Mouse (Mus musculus) CH12.LX (cell line): ENCODE measurements around the gene Inpp4b. TPM values are rescaled to one million over a fixed set of nuclear protein-coding genes. Genes with fewer than 3 reads are reported as not detected.
A peak's percentile ranks its signal among the peaks of the same experiment; 100 is the strongest.

Experiments used
- DNase-seq: peaks from one replicate; pipeline ENCODE4 v3.0.0-alpha.2; 2013; ENCODE audit errors: extremely low read depth
- H3K27ac ChIP-seq: 2 replicates; pipeline ENCODE4 v1.5.1; 2012; ENCODE audit warnings: low read depth, mild to moderate bottlenecking, control low read depth, moderate library complexity; ENCODE audit not compliant: insufficient read depth
- H3K27me3 ChIP-seq: replicated peaks from 2 replicates; pipeline ENCODE3; 2012; ENCODE audit warnings: inconsistent platforms
- H3K36me3 ChIP-seq, 2 experiments: replicated peaks in 1 of 2; 2 replicates each; pipeline versions ENCODE3 to v1.6.1; 2012; ENCODE audit warnings: inconsistent platforms in 1 of 2, low read length in 1 of 2, mild to moderate bottlenecking in 1 of 2, mixed read lengths in 1 of 2, moderate library complexity in 1 of 2; ENCODE audit not compliant: control insufficient read depth in 1 of 2, insufficient read depth in 1 of 2
- H3K4me1 ChIP-seq, 2 experiments: 2 replicates each; pipeline ENCODE4 v1.6.1; 2012; ENCODE audit warnings: inconsistent platforms in 1 of 2, moderate library complexity in 1 of 2; ENCODE audit not compliant: insufficient read depth in 2 of 2, control insufficient read depth in 1 of 2
- H3K4me2 ChIP-seq: 2 replicates; pipeline ENCODE4 v1.6.1; 2012; ENCODE audit warnings: low read depth, mild to moderate bottlenecking, control low read depth; ENCODE audit not compliant: poor library complexity, insufficient read depth, severe bottlenecking
- H3K4me3 ChIP-seq, 3 experiments: fragments of 150-350 bp in 1 of 3; sonication (generic) in 1 of 3; replicated peaks in 1 of 3; 2 replicates each; pipeline versions ENCODE3 to v1.5.1; 2011 to 2012; ENCODE audit warnings: low read depth in 2 of 3, low read length in 2 of 3, mild to moderate bottlenecking in 2 of 3, moderate library complexity in 2 of 3, control low read depth in 1 of 3, improper control_type of control experiment in 1 of 3, inconsistent platforms in 1 of 3, mixed read lengths in 1 of 3; ENCODE audit not compliant: poor library complexity in 1 of 3
- H3K79me2 ChIP-seq: replicated peaks from 2 replicates; pipeline ENCODE4 v1.6.1; 2012; ENCODE audit warnings: mild to moderate bottlenecking, moderate library complexity; ENCODE audit not compliant: control insufficient read depth, poor library complexity, insufficient read depth, severe bottlenecking; ENCODE audit errors: extremely low read depth
- H3K9ac ChIP-seq: 2 replicates; pipeline ENCODE4 v1.6.1; 2012; ENCODE audit warnings: low read depth, mild to moderate bottlenecking, control low read depth, moderate library complexity; ENCODE audit not compliant: insufficient read depth
- H3K9me3 ChIP-seq: replicated peaks from 2 replicates; pipeline ENCODE3; 2012; ENCODE audit warnings: low read length, inconsistent platforms, mixed read lengths
- BHLHE40 ChIP-seq: IDR thresholded peaks from 2 replicates; pipeline ENCODE4 v1.6.1; 2011; ENCODE audit warnings: mild to moderate bottlenecking, low read depth, low read length, improper control_type of control experiment
- CTCF ChIP-seq, 2 experiments: IDR thresholded peaks in 1 of 2; conservative IDR thresholded peaks in 1 of 2; 2 replicates each; pipeline ENCODE4 v1.5.1; 2011 to 2012; ENCODE audit warnings: low read depth in 2 of 2, low read length in 2 of 2, improper control_type of control experiment in 1 of 2, inconsistent platforms in 1 of 2, mild to moderate bottlenecking in 1 of 2, moderate library complexity in 1 of 2
- ELF1 ChIP-seq: IDR thresholded peaks from 2 replicates; pipeline ENCODE4 v1.6.1; 2014; ENCODE audit warnings: low read depth, mild to moderate bottlenecking, inconsistent platforms, low read length, improper control_type of control experiment
- EP300 ChIP-seq: IDR thresholded peaks from 2 replicates; pipeline ENCODE4 v1.6.1; 2011; ENCODE audit warnings: low read length, improper control_type of control experiment
- ETS1 ChIP-seq: conservative IDR thresholded peaks from 2 replicates; pipeline ENCODE4 v1.6.1; 2012; ENCODE audit warnings: low read depth, mild to moderate bottlenecking, inconsistent platforms, low read length, improper control_type of control experiment, moderate library complexity
- GABPA ChIP-seq: IDR thresholded peaks from 2 replicates; pipeline ENCODE4 v1.6.1; 2012; ENCODE audit warnings: low read depth, low read length, improper control_type of control experiment, inconsistent platforms; ENCODE audit not compliant: insufficient replicate concordance
- HCFC1 ChIP-seq: IDR thresholded peaks from 2 replicates; pipeline ENCODE4 v1.6.1; 2012; ENCODE audit warnings: low read depth, mild to moderate bottlenecking, inconsistent platforms, low read length, improper control_type of control experiment
- IRF4 ChIP-seq: IDR thresholded peaks from 2 replicates; pipeline ENCODE4 v1.6.1; 2014; ENCODE audit warnings: low read depth, mild to moderate bottlenecking, inconsistent platforms, low read length, improper control_type of control experiment
- MAFK ChIP-seq: IDR thresholded peaks from 2 replicates; pipeline ENCODE4 v1.6.1; 2011; ENCODE audit warnings: low read length, improper control_type of control experiment; ENCODE audit not compliant: insufficient replicate concordance
- MAX ChIP-seq: IDR thresholded peaks from 2 replicates; pipeline ENCODE4 v1.6.1; 2011; ENCODE audit warnings: low read length, improper control_type of control experiment
- MEF2A ChIP-seq: IDR thresholded peaks from 2 replicates; pipeline ENCODE4 v1.6.1; 2014; ENCODE audit warnings: low read depth, mild to moderate bottlenecking, inconsistent platforms, low read length, improper control_type of control experiment, borderline replicate concordance
- MXI1 ChIP-seq: IDR thresholded peaks from 2 replicates; pipeline ENCODE4 v1.6.1; 2011; ENCODE audit warnings: mild to moderate bottlenecking, low read depth, low read length, improper control_type of control experiment
- MYC ChIP-seq: IDR thresholded peaks from 2 replicates; pipeline ENCODE4 v1.6.1; 2011; ENCODE audit warnings: low read depth, mild to moderate bottlenecking, improper control_type of control experiment, low read length
- NELFE ChIP-seq: IDR thresholded peaks from 2 replicates; pipeline ENCODE4 v1.6.1; 2011; ENCODE audit warnings: low read depth, low read length, improper control_type of control experiment
- NRF1 ChIP-seq: IDR thresholded peaks from 2 replicates; pipeline ENCODE4 v1.6.1; 2014; ENCODE audit warnings: low read depth, mild to moderate bottlenecking, inconsistent platforms, low read length, improper control_type of control experiment, moderate library complexity
- POLR2A ChIP-seq: IDR thresholded peaks from 2 replicates; pipeline ENCODE4 v1.6.1; 2011; ENCODE audit warnings: low read depth, mild to moderate bottlenecking, improper control_type of control experiment, low read length
- POLR2AphosphoS2 ChIP-seq: IDR thresholded peaks from 2 replicates; pipeline ENCODE4 v1.6.1; 2011; ENCODE audit warnings: low read depth, low read length, improper control_type of control experiment
- RCOR1 ChIP-seq: conservative IDR thresholded peaks from 2 replicates; pipeline ENCODE4 v1.6.1; 2012; ENCODE audit warnings: low read depth, mild to moderate bottlenecking, inconsistent platforms, low read length, improper control_type of control experiment
- SMC3 ChIP-seq: IDR thresholded peaks from 2 replicates; pipeline ENCODE4 v1.6.1; 2011; ENCODE audit warnings: low read depth, low read length, improper control_type of control experiment
- TBP ChIP-seq: conservative IDR thresholded peaks from 2 replicates; pipeline ENCODE4 v1.6.1; 2011; ENCODE audit warnings: low read depth, low read length, improper control_type of control experiment
- TCF12 ChIP-seq: IDR thresholded peaks from 2 replicates; pipeline ENCODE4 v1.6.1; 2014; ENCODE audit warnings: low read depth, mild to moderate bottlenecking, inconsistent platforms, low read length, improper control_type of control experiment
- UBTF ChIP-seq: IDR thresholded peaks from 2 replicates; pipeline ENCODE4 v1.6.1; 2012; ENCODE audit warnings: low read depth, mild to moderate bottlenecking, inconsistent platforms, low read length, improper control_type of control experiment, moderate library complexity
- USF2 ChIP-seq: conservative IDR thresholded peaks from 2 replicates; pipeline ENCODE4 v1.6.1; 2011; ENCODE audit warnings: low read depth, low read length, improper control_type of control experiment
- ZC3H11A ChIP-seq: IDR thresholded peaks from 2 replicates; pipeline ENCODE4 v1.6.1; 2012; ENCODE audit warnings: low read depth, mild to moderate bottlenecking, inconsistent platforms, low read length, improper control_type of control experiment
- ZKSCAN1 ChIP-seq: IDR thresholded peaks from 2 replicates; pipeline ENCODE4 v1.6.1; 2012; ENCODE audit warnings: low read depth, inconsistent platforms, low read length, improper control_type of control experiment, borderline replicate concordance
- dilution Hi-C: fragments of 300-500 bp; cut with MboI; formaldehyde crosslinking; loops from 2 replicates; pipeline ENCODE4 v1.14.3; 2020; ENCODE audit warnings: low sequenced_read_pairs; ENCODE audit not compliant: extremely low pct_unique_long_range_greater_than_20kb, extremely low pct_ligation_motif_present
- in situ Hi-C: fragments of 300-500 bp; cut with MboI; formaldehyde crosslinking; loops from 3 replicates; pipeline ENCODE4 v1.14.3; 2019; ENCODE audit warnings: low sequenced_read_pairs, low pct_ligation_motif_present, low pct_unique_long_range_greater_than_20kb, mixed read lengths
- polyA plus RNA-seq: library from polyadenylated mRNA; unstranded; fragments of >175 nt; gene quantifications from 2 replicates; pipeline ENCODE4 v1.2.1, GENCODE M21; 2012; ENCODE audit warnings: low read depth; ENCODE audit not compliant: insufficient read length
- total RNA-seq, 2 experiments: library from RNA; depleted of rRNA; stranded (reverse); fragments of 300-350 nt in 1 of 2; fragments of >200 nt in 1 of 2; gene quantifications; 2 replicates each; pipeline ENCODE4 v1.2.3; 2012 to 2014

Inpp4b gene
- total and polyA plus RNA-seq, 3 experiments = 3.0 to 4.9 (median 3.4) TPM

DNA sequence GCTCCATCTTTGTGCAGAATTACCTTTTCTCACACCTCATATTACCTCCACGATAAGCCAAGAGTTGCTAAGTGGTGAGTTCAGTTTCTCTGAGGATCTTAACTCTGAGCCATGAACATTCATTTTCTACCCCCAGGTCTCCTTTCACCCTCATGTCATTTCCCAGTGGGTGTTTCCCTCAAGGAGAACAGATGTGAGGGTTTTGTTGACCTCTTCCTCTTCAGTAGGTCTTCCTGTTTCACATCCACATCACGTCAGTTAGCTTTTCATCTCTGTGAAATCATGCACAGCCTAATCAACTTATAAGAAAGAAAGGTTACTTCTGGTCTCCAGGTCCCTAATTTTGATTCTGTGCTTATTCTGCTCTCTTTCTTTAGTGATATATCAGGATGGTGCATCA, 124.4 kb downstream of the Inpp4b start:
- Histone ChIP-seq H3K9me3 (no peaks in the 10 kb centered on the region), H3K4me3 (no peak overlapping the region), H3K79me2 (no peaks in the 10 kb centered on the region), H3K9ac (no peak overlapping the region), H3K4me2 (no peak overlapping the region; the same call in 1 of the 2 replicates), H3K27me3 (no peaks in the 10 kb centered on the region), H3K36me3 (no peaks in the 10 kb centered on the region)
- peak; percentile 63 for DNase-seq
- in situ Hi-C loops = no loop called here
- dilution Hi-C loops = no loop called here
- TF ChIP-seq HCFC1 (no peak), NELFE (no peak), MXI1 (no peak), USF2 (no peak), ELF1 (0 out of 2 replicates have a peak, but pooled peaks have one; percentile 40), ZC3H11A (no peak), RCOR1 (no peak), BHLHE40 (no peak), EP300 (peak; percentile 72), POLR2A (no peak), GABPA (no peak), MEF2A (no peak), TCF12 (0 out of 2 replicates have a peak, but pooled peaks have one; percentile 35), SMC3 (no peak), MAX (0 out of 2 replicates have a peak, but pooled peaks have one; percentile 12), POLR2AphosphoS2 (no peak), ZKSCAN1 (no peak), IRF4 (peak; percentile 41; the same call in 1 of the 2 replicates), UBTF (no peak), MYC (no peak), TBP (no peak), CTCF (conservative IDR thresholded peaks at IDR 0.05 in 1 of 2, IDR thresholded peaks at IDR 0.05 in 1 of 2; ENCODE audit: low read depth in 2 of 2, low read length in 2 of 2) (no peak), MAFK (no peak), ETS1 (peak; percentile 37; the same call in 1 of the 2 replicates), NRF1 (no peak)
- TF ChIP-seq, all 38 proteins: peak for 6
- Histone ChIP-seq H3K27ac (no peak overlapping the region), H3K4me1 (peaks cover 4 to 32% of the 10 kb centered on the region in 2 experiments; a peak in 3 of 4 replicates)
